In genomic region chr17:26689810-26690209, GRCm38 (mm10) we compare ENCODE assay signal across 11 mouse cellular contexts. TPM values are rescaled to one million over a fixed set of nuclear protein-coding genes. Genes with fewer than 3 reads are reported as not detected.
DNase-seq lines count a peak whose midpoint lies in the region; ATAC-seq and TF ChIP-seq lines count a peak whose summit lies in the region.
"Had no signal": no experiment of that assay in that cellular context is flagged by ENCODE, and none has a peak within 500 bp of the region (broad histone marks: within the 10 kb centered on the region; RNA-seq: fewer than 3 reads in every experiment).

No protein-coding gene starts in this region.

- peak overlapping the region; percentile 63; the same call in 1 of the 2 replicates for H3K27ac ChIP-seq in kidney, adult 2 months (ENCODE audit: insufficient read depth, low read depth, low read length)
- no peak overlapping the region for H3K27ac ChIP-seq in kidney, embryonic 15.5 days
- peak overlapping the region; percentile 52; the same call in 1 of the 2 replicates for H3K27ac ChIP-seq in limb, embryonic 13.5 days
- no peak overlapping the region for H3K27ac ChIP-seq in lung, postnatal 0 days (ENCODE audit: low read length)
- H3K27ac ChIP-seq: liver, embryonic 15.5 days had no signal

- ATAC-seq in kidney, embryonic 15.5 days (replicated peaks; ENCODE audit: low FRiP score) = no peak
- ATAC-seq in limb, embryonic 13.5 days (ENCODE audit: low FRiP score, low read depth) = no peak
- no peak for ATAC-seq in lung, postnatal 0 days

- no peak for TF ChIP-seq CTCF in kidney, adult 2 months (conservative IDR thresholded peaks at IDR 0.05; ENCODE audit: insufficient read depth, insufficient read length, low read depth, low read length)
- no peak for TF ChIP-seq CTCF in lung, postnatal 0 days (IDR thresholded peaks at IDR 0.05)

- peaks cover 19% of the 10 kb centered on the region for H3K4me1 ChIP-seq in kidney, adult 2 months (ENCODE audit: control insufficient read depth, insufficient read depth, low read length)
- H3K4me1 ChIP-seq in kidney, embryonic 15.5 days = peaks cover 9% of the 10 kb centered on the region
- H3K4me1 ChIP-seq in limb, embryonic 13.5 days = peaks cover 19% of the 10 kb centered on the region
- H3K4me1 ChIP-seq in lung, postnatal 0 days (ENCODE audit: insufficient read depth, low read depth, low read length) = no peaks in the 10 kb centered on the region

- TF ChIP-seq POLR2A in kidney, adult 2 months (IDR thresholded peaks at IDR 0.05; ENCODE audit: low read depth, low read length) = no peak

- no peak for TF ChIP-seq EP300 in lung, postnatal 0 days (IDR thresholded peaks at IDR 0.05)

- peak; percentile 44 for DNase-seq in cerebellum, adult 9-10 months
- DNase-seq in cerebellum, postnatal 14 days = no peak
- no peak for DNase-seq in kidney, adult 2 months
- peak; percentile 22 for DNase-seq in Muller cell, postnatal 12 days (ENCODE audit: inconsistent ontology term)
- DNase-seq in spleen, postnatal 36 days (ENCODE audit: low spot score in 2 of 2) = no peak
- no peak for DNase-seq in lung, postnatal 0 days (ENCODE audit: low spot score)
- DNase-seq: adrenal gland, postnatal 14 days; kidney, adult 9 months had no signal

- H3K4me2 ChIP-seq in kidney, embryonic 15.5 days = no peak overlapping the region
- no peak overlapping the region for H3K4me2 ChIP-seq in limb, embryonic 13.5 days (replicated peaks)
- H3K4me2 ChIP-seq in lung, postnatal 0 days (replicated peaks; ENCODE audit: low read depth, low read length) = no peak overlapping the region
- H3K4me2 ChIP-seq: liver, embryonic 15.5 days had no signal

- no peak overlapping the region for H3K9ac ChIP-seq in kidney, embryonic 15.5 days
- H3K9ac ChIP-seq in limb, embryonic 13.5 days = no peak overlapping the region
- no peak overlapping the region for H3K9ac ChIP-seq in lung, postnatal 0 days (replicated peaks; ENCODE audit: low read depth)
- H3K9ac ChIP-seq: liver, embryonic 15.5 days had no signal

- H3K4me3 ChIP-seq in kidney, adult 2 months (ENCODE audit: insufficient read depth, low read depth, low read length) = no peak overlapping the region
- H3K4me3 ChIP-seq in kidney, embryonic 15.5 days (replicated peaks) = no peak overlapping the region
- H3K4me3 ChIP-seq in limb, embryonic 13.5 days = no peak overlapping the region
- no peak overlapping the region for H3K4me3 ChIP-seq in lung, postnatal 0 days (ENCODE audit: low read depth, low read length)
- H3K4me3 ChIP-seq: liver, embryonic 15.5 days had no signal

- WGBS in kidney, adult 2 months = 91% methylated on average over 2 of the region's 2 CpGs
- WGBS in kidney, embryonic 15.5 days = 82% methylated on average over 2 of the region's 2 CpGs
- WGBS in limb, embryonic 13.5 days = 80% methylated on average over 2 of the region's 2 CpGs
- 83% methylated on average over 2 of the region's 2 CpGs for WGBS in lung, postnatal 0 days

- no peaks in the 10 kb centered on the region for H3K9me3 ChIP-seq in kidney, embryonic 15.5 days (replicated peaks)
- no peaks in the 10 kb centered on the region for H3K9me3 ChIP-seq in limb, embryonic 13.5 days
- no peaks in the 10 kb centered on the region for H3K9me3 ChIP-seq in lung, postnatal 0 days (ENCODE audit: low read length)
- H3K9me3 ChIP-seq: liver, embryonic 15.5 days had no signal

- no peaks in the 10 kb centered on the region for H3K36me3 ChIP-seq in kidney, adult 2 months (ENCODE audit: control insufficient read depth, insufficient read depth, low read length)
- peaks cover 2% of the 10 kb centered on the region; the same call in 1 of the 2 replicates for H3K36me3 ChIP-seq in kidney, embryonic 15.5 days
- peaks cover 9% of the 10 kb centered on the region for H3K36me3 ChIP-seq in limb, embryonic 13.5 days
- no peaks in the 10 kb centered on the region for H3K36me3 ChIP-seq in lung, postnatal 0 days (ENCODE audit: insufficient read depth, low read length)

- no peaks in the 10 kb centered on the region for H3K27me3 ChIP-seq in kidney, adult 2 months (replicated peaks; ENCODE audit: control insufficient read depth, insufficient read depth, low read length)
- H3K27me3 ChIP-seq in kidney, embryonic 15.5 days = no peaks in the 10 kb centered on the region
- H3K27me3 ChIP-seq in limb, embryonic 13.5 days = no peaks in the 10 kb centered on the region
- no peaks in the 10 kb centered on the region for H3K27me3 ChIP-seq in lung, postnatal 0 days (replicated peaks; ENCODE audit: insufficient read depth, low read length)
- H3K27me3 ChIP-seq: liver, embryonic 15.5 days had no signal

RNA-seq across cellular contexts. Expression of gene Crebrf, which starts 25.6 kb away (rescaled TPM):
- 7.4 and 9.1 TPM in 2 replicates for polyA plus RNA-seq in kidney, adult 2 months (2012; rRNA removed)
- polyA plus RNA-seq in kidney, embryonic 15.5 days (2015; fragmentation: Nextera tagmentation; extraction: Ambion mirVana) = 7.0 and 9.0 TPM in 2 replicates
- 5.6 and 8.3 TPM in 2 replicates for polyA plus RNA-seq in limb, embryonic 13.5 days (2015; fragmentation: Nextera tagmentation; extraction: Ambion mirVana)
- 37.2 and 38.7 TPM in 2 replicates for polyA plus RNA-seq in lung, postnatal 0 days (2015; fragmentation: Nextera tagmentation; extraction: Ambion mirVana)

RNA-seq across cellular contexts. Expression of gene Atp6v0e, which starts 26.8 kb away (rescaled TPM):
- 399 and 450 TPM in 2 replicates for polyA plus RNA-seq in kidney, adult 2 months (2012; rRNA removed)
- 211 and 224 TPM in 2 replicates for polyA plus RNA-seq in kidney, embryonic 15.5 days (2015; fragmentation: Nextera tagmentation; extraction: Ambion mirVana)
- 161 and 174 TPM in 2 replicates for polyA plus RNA-seq in limb, embryonic 13.5 days (2015; fragmentation: Nextera tagmentation; extraction: Ambion mirVana)
- polyA plus RNA-seq in lung, postnatal 0 days (2015; fragmentation: Nextera tagmentation; extraction: Ambion mirVana) = 330 and 382 TPM in 2 replicates

Comparison
In these comparisons a context has a peak if more than half of its experiments do, and no peak if none do; other contexts are left out.
1. DNase-seq: peak in cerebellum, adult 9-10 months (single experiment) and Muller cell, postnatal 12 days (single experiment); none in cerebellum, postnatal 14 days (0 of 2), kidney, adult 2 months (single experiment), spleen, postnatal 36 days (0 of 2) and lung, postnatal 0 days (single experiment).
2. H3K27ac ChIP-seq: peak in kidney, adult 2 months (single experiment) and limb, embryonic 13.5 days (single experiment); none in kidney, embryonic 15.5 days (single experiment) and lung, postnatal 0 days (single experiment).